Mouse (Mus musculus): ENCODE data around the gene Fbxl7.

Gene Fbxl7

GRCm38 (mm10) chr15:26895251-26895711, at the start of gene Fbxl7:
Fbxl7 (minus strand) TSS chr15:26895580.
- peak; percentile 87 to 92 for DNase-seq

- no peak for DNase-seq
Observed at GRCm38 (mm10) chr15:26922026-26922425, 26.6 kb upstream of the Fbxl7 start.

- no peak for DNase-seq
Observed at GRCm38 (mm10) chr15:26913427-26913826, 18.0 kb upstream of the Fbxl7 start.

DNA sequence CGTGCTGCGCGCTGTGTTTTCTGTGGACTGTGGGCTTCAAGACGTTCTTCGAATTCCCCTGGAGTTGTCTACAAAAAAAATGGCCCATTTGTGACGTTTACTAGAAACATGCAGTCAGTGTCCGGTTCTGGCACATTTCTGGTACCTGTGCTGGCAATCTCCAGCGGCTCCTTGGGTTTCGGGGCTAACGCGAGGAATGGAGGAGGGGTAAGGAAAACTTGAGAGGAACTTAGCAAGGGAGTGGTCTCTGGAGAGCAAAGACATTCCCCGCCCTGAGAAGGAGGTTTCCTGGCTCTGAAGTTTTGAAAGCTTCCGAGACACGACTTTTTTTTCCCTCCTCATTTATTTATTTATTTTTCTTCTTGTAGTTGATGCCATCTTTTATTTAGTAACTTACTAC, 381 bp upstream of the Fbxl7 start:
- no peak for DNase-seq

DNA sequence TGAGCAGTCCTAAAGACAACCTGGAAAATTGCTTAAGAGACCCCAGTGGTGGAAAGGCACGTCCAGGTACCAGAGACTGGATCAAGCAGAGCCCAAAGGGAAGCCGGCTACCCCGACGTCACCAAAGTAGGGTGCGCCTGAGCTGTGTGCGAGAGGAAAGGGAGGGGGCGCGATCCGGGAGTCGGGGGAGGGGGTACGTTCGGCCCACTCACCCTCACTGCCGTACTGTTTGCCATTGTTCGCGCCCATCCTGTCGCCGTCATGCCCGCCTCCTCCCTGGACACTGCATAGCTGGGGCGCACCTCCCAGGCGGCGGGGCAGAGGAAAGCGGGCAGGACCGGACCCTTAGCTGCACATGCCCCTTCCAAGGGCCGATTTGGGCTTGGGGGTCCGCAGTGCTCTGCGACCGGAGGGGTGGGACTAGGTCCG, 565 bp downstream of the Fbxl7 start:
- peak; percentile 58 to 73 for DNase-seq

DNA sequence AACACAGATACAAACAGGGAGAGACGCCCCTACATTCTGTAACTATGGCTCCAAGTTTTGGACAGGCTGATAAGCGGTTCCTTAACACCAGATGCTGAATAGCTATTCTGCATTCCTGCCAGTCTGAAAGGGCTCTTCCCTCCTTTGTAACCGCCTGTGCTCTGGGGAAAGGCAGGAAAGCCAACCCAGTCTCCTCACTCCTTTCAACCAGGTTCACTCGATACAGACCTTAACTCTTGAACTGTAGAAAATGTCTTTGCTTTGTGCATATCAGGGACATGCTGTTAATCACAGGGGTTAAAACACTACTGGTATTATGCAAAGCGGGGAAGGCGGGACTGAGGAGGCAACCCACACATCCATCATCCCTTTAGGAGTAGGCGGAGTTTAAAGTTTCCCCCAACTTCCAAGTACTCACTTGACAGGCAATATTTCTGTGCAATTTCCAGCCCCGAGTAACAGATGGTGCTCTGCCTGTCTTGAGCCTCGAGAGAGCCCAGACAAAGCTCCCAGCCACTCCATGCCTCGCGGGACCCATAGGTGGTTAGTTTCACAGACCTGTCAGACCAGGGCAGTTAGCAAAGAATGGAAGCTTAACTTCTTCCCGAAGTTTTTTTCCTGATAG, 1.2 kb downstream of the Fbxl7 start:
- DNase-seq = peak; percentile 43 to 66

DNA sequence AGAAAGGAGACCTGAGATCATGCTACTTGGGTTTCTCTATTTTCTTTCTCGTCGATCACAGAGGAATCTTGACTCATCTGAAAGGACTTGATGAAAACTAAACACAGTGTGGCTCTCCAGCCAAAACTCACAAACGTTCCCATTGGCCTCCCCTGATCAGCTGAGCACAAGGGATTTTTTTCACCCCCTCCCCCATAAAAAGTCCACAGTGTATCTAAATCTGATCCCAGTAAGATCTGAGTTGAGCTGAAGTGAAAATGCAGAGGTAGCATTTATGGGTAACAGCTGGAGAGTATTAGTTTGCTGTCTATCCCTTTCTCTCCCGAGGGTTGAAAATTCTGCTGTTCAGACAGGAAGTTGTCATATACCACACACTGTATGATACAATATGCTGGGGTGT, 2.2 kb downstream of the Fbxl7 start:
- peak in 1 of 2 experiments; percentile 5 for DNase-seq

- DNase-seq = no peak
Observed at GRCm38 (mm10) chr15:26889971-26890370, 5.4 kb downstream of the Fbxl7 start.

DNA sequence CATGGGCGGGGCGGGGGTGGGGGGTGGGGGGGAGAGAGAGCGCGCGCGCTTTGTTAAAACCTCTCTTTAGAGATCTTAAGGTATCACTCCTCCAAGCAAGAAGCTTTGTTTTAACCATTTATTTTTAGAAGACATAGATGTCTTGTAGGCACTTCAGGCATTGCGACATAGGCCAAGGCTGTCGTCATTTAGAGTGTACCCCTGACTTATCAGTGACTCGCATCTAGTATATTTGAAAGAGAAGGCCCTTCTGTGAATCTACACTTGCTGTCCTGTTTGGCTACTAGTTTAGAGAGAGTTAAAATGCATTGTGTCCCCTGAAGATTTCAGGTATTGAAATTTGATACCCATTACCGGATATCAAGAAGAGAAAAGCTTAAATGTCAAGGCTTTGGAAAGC, 7.2 kb downstream of the Fbxl7 start:
- DNase-seq = no peak

GRCm38 (mm10) chr15:26885979-26886378, 9.4 kb downstream of the Fbxl7 start:
- DNase-seq = no peak

GRCm38 (mm10) chr15:26880212-26880956, 15.0 kb downstream of the Fbxl7 start:
- DNase-seq = no peak

DNA sequence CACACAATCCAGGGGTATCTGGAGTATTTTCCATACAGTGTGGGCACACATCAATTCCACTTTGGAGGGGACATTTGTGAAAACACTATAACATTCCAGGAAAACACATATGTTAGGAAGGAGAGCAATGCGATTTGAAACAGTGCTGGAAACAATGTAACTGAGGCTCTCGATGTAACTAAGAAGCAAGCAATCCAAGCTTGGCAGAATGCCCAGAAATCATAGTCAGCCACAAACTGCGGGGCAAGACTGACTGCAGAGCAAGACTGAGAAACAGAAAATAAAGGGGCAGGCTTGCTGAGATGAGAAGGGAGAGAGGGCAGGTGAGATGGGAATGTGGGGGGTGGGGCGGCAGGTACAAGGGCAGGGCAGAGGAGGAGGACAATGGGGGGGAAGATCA, 19.7 kb downstream of the Fbxl7 start:
- DNase-seq = peak; percentile 61 to 71

- DNase-seq = no peak
Observed at GRCm38 (mm10) chr15:26872234-26872633, 23.1 kb downstream of the Fbxl7 start.

GRCm38 (mm10) chr15:26869197-26869596, 26.2 kb downstream of the Fbxl7 start:
- no peak for DNase-seq

GRCm38 (mm10) chr15:26867521-26867920, 27.9 kb downstream of the Fbxl7 start:
- DNase-seq = no peak

- no peak for DNase-seq
Observed at GRCm38 (mm10) chr15:26862173-26862572, 33.2 kb downstream of the Fbxl7 start.

GRCm38 (mm10) chr15:26849626-26850025, 45.8 kb downstream of the Fbxl7 start:
- DNase-seq = peak in 1 of 2 experiments; percentile 27

- DNase-seq = peak; percentile 11 to 24
Observed at GRCm38 (mm10) chr15:26842216-26842615, 53.2 kb downstream of the Fbxl7 start.

GRCm38 (mm10) chr15:26838386-26838785, 57.0 kb downstream of the Fbxl7 start:
- no peak for DNase-seq

GRCm38 (mm10) chr15:26837200-26837599, 58.2 kb downstream of the Fbxl7 start:
- no peak for DNase-seq

DNA sequence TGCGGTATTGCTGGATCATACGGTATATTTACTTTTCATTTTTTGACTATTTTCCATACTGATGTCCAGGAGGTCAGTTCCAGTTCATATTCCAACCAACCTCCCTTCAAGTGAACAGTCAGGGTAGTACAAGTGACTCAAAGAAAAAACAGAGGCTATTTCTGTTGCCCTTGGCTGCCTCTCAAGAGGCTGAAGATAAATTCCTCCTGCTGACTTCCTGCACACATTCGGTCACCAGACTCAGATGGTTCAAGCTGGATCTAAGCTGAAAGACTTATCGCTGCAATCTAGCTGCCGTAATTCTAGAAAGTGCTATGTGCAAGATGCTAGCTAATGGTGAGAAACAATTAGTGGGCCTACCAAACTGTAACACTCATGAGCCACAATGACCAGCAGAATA, 61.0 kb downstream of the Fbxl7 start:
- DNase-seq = no peak

DNA sequence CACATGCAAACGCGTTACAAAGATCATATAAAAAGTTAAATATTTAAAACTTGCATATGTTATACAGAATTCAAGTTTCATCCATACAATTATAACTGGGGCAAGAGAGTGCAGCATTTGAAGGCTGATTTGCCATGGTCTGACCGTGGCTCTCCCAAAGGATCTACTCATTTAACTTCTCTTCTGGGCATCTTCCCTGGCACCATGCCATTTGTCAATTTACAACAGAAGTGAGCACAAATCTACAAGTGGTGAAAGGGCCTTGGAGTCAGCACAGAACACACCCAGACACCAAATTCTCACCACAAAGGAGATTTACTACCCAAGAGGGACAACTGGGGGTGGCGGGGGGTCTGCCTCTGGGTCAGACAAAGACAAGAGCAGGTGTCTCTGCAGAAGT, 64.2 kb downstream of the Fbxl7 start:
- no peak for DNase-seq

DNA sequence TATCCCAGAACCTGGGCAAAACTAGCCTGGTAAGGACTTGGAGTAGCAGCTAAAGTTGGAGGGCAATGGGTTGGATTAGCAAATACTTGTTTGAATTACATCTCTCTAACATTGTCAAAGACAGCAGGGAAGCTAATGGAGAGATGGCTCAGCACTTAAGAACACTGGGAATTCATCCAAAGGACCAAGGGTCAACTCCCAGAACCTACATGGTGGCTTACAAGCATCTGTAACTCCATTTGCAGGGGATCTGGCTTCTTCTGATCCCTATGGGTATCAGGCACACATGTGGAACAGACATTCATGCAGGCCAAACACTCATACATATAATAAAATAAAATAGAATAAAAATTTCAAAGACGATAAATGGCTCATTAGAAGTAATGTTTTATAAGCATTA, 78.4 kb downstream of the Fbxl7 start:
- DNase-seq = no peak

GRCm38 (mm10) chr15:26812856-26813255, 82.5 kb downstream of the Fbxl7 start:
- peak; percentile 30 to 42 for DNase-seq
